Mouse (Mus musculus): ENCODE measurements around the gene Nr4a1. TPM values are rescaled to one million over a fixed set of nuclear protein-coding genes. Genes with fewer than 3 reads are reported as not detected.

Nr4a1 gene
- polyA plus RNA-seq, 2 experiments = 0.19 to 0.42 TPM

GRCm38 (mm10) chr15:101317814-101318500 lies 63.9 kb downstream of the Nr4a1 start:
- Histone ChIP-seq H3K36me3 (replicated peaks; ENCODE audit: control insufficient read depth, insufficient read depth, low read depth) (no peaks in the 10 kb centered on the region), H3K27me3 (ENCODE audit: control insufficient read depth, insufficient read depth, low read length) (no peaks in the 10 kb centered on the region), H3K4me1 (replicated peaks; ENCODE audit: control insufficient read depth in 2 of 2, insufficient read depth in 2 of 2, low read length in 1 of 2) (peaks cover 0 to 24% of the 10 kb centered on the region in 2 experiments; a peak in 2 of 4 replicates), H3K4me2 (ENCODE audit: low read depth) (no peak overlapping the region), H3K9me3 (ENCODE audit: control insufficient read depth, low read length) (no peaks in the 10 kb centered on the region), H3K27ac (no peak overlapping the region), H3K9ac (replicated peaks) (no peak overlapping the region), H3K4me3 (ENCODE audit: insufficient read depth in 1 of 2, low read depth in 2 of 2, low read length in 2 of 2) (no peak overlapping the region)
- ATAC-seq (ENCODE audit: insufficient read depth) (no peak), DNase-seq (ENCODE audit: low read depth in 3 of 3, low spot score in 3 of 3) (no peak)
- WGBS (ENCODE audit: insufficient replicate concordance) = 34% methylated on average over 2 of the region's 2 CpGs
- TF ChIP-seq EP300 (IDR thresholded peaks at IDR 0.05; ENCODE audit: low read depth) = no peak
- no peak for TF ChIP-seq CTCF (IDR thresholded peaks at IDR 0.05; ENCODE audit: low read depth)

- H3K4me1 ChIP-seq (replicated peaks; ENCODE audit: control insufficient read depth in 2 of 2, insufficient read depth in 2 of 2, low read length in 1 of 2) = peaks cover 0 to 24% of the 10 kb centered on the region in 2 experiments; a peak in 2 of 4 replicates
- ATAC-seq (ENCODE audit: insufficient read depth) = no peak
- H3K9ac ChIP-seq (replicated peaks) = no peak overlapping the region
- 47% methylated on average over 14 of the region's 14 CpGs for WGBS (ENCODE audit: insufficient replicate concordance)
- TF ChIP-seq EP300 (IDR thresholded peaks at IDR 0.05; ENCODE audit: low read depth) = no peak
- TF ChIP-seq CTCF (IDR thresholded peaks at IDR 0.05; ENCODE audit: low read depth) = no peak
- H3K27me3 ChIP-seq (ENCODE audit: control insufficient read depth, insufficient read depth, low read length) = no peaks in the 10 kb centered on the region
- H3K4me2 ChIP-seq (ENCODE audit: low read depth) = no peak overlapping the region
- H3K27ac ChIP-seq = no peak overlapping the region
- DNase-seq (ENCODE audit: low read depth in 3 of 3, low spot score in 3 of 3) = no peak
- no peak overlapping the region for H3K4me3 ChIP-seq (ENCODE audit: insufficient read depth in 1 of 2, low read depth in 2 of 2, low read length in 2 of 2)
- no peaks in the 10 kb centered on the region; the same call in 1 of the 2 replicates for H3K9me3 ChIP-seq (ENCODE audit: control insufficient read depth, low read length)
- H3K36me3 ChIP-seq (replicated peaks; ENCODE audit: control insufficient read depth, insufficient read depth, low read depth) = no peaks in the 10 kb centered on the region
Measured at GRCm38 (mm10) chr15:101318889-101319765, 65.1 kb downstream of the Nr4a1 start.

GRCm38 (mm10) chr15:101320010-101320617 lies 66.0 kb downstream of the Nr4a1 start:
- Histone ChIP-seq H3K27me3 (ENCODE audit: control insufficient read depth, insufficient read depth, low read length) (no peaks in the 10 kb centered on the region), H3K9ac (replicated peaks) (no peak overlapping the region), H3K4me3 (ENCODE audit: insufficient read depth in 1 of 2, low read depth in 2 of 2, low read length in 2 of 2) (no peak overlapping the region), H3K36me3 (replicated peaks; ENCODE audit: control insufficient read depth, insufficient read depth, low read depth) (no peaks in the 10 kb centered on the region), H3K4me2 (ENCODE audit: low read depth) (no peak overlapping the region), H3K27ac (no peak overlapping the region), H3K4me1 (replicated peaks; ENCODE audit: control insufficient read depth in 2 of 2, insufficient read depth in 2 of 2, low read length in 1 of 2) (peaks cover 0 to 24% of the 10 kb centered on the region in 2 experiments; a peak in 2 of 4 replicates), H3K9me3 (ENCODE audit: control insufficient read depth, low read length) (no peaks in the 10 kb centered on the region; the same call in 1 of the 2 replicates)
- DNase-seq (ENCODE audit: low read depth in 3 of 3, low spot score in 3 of 3) (no peak), ATAC-seq (ENCODE audit: insufficient read depth) (no peak)
- no peak for TF ChIP-seq CTCF (IDR thresholded peaks at IDR 0.05; ENCODE audit: low read depth)
- TF ChIP-seq EP300 (IDR thresholded peaks at IDR 0.05; ENCODE audit: low read depth) = no peak
- 17% methylated on average over 6 of the region's 6 CpGs for WGBS (ENCODE audit: insufficient replicate concordance)

- ATAC-seq (ENCODE audit: insufficient read depth) (peak; percentile 33; the same call in 1 of the 2 replicates), DNase-seq (ENCODE audit: low read depth in 3 of 3, low spot score in 3 of 3) (no peak)
- H3K27ac ChIP-seq = no peak overlapping the region
- no peaks in the 10 kb centered on the region for H3K36me3 ChIP-seq (replicated peaks; ENCODE audit: control insufficient read depth, insufficient read depth, low read depth)
- H3K4me1 ChIP-seq (replicated peaks; ENCODE audit: control insufficient read depth in 2 of 2, insufficient read depth in 2 of 2, low read length in 1 of 2) = peaks cover 0 to 24% of the 10 kb centered on the region in 2 experiments; a peak in 2 of 4 replicates
- H3K4me2 ChIP-seq (ENCODE audit: low read depth) = no peak overlapping the region
- TF ChIP-seq CTCF (IDR thresholded peaks at IDR 0.05; ENCODE audit: low read depth) (no peak), EP300 (IDR thresholded peaks at IDR 0.05; ENCODE audit: low read depth) (0 out of 2 replicates have a peak, but pooled peaks have one; percentile 26)
- H3K9ac ChIP-seq (replicated peaks) = no peak overlapping the region
- WGBS (ENCODE audit: insufficient replicate concordance) = 4% methylated on average over 6 of the region's 6 CpGs
- H3K4me3 ChIP-seq (ENCODE audit: insufficient read depth in 1 of 2, low read depth in 2 of 2, low read length in 2 of 2) = no peak overlapping the region
- H3K9me3 ChIP-seq (ENCODE audit: control insufficient read depth, low read length) = no peaks in the 10 kb centered on the region; the same call in 1 of the 2 replicates
- no peaks in the 10 kb centered on the region for H3K27me3 ChIP-seq (ENCODE audit: control insufficient read depth, insufficient read depth, low read length)
Measured at GRCm38 (mm10) chr15:101320618-101321041, 66.6 kb downstream of the Nr4a1 start.
